Mouse (Mus musculus) inflammation-experienced regulatory T-cells, adult 16 weeks (primary cell): ENCODE data around the gene Parp1. TPM values are rescaled to one million over a fixed set of nuclear protein-coding genes. Genes with fewer than 3 reads are reported as not detected.

Experiments used
- polyA plus RNA-seq: library from polyadenylated mRNA; unstranded; fragments of 100-300 nt; shearing (Covaris generic); gene quantifications from one replicate; pipeline ENCODE4 v1.2.1, GENCODE M21; 2017

Gene Parp1
- 98.6 TPM for polyA plus RNA-seq

GRCm38 (mm10) chr1:180568761-180569452, at the start of gene Parp1:
Gene Parp1 (plus strand): TSS chr1:180568924.

GRCm38 (mm10) chr1:180641137-180641517, 72.4 kb downstream of the Parp1 start, which contains the start of gene Lin9:
Gene Lin9 (plus strand): TSS chr1:180641150.

Other genes starting within 250 kb of the Parp1 start
- gene Itpkb, start 238.4 kb upstream of the Parp1 start, polyA plus RNA-seq: 58.2 TPM
- gene Stum, start 85.4 kb upstream of the Parp1 start, polyA plus RNA-seq: not detected
- gene Lin9, start 72.2 kb downstream of the Parp1 start, polyA plus RNA-seq: 24.5 TPM
- gene Mixl1, start 128.1 kb downstream of the Parp1 start, polyA plus RNA-seq: not detected
- 13.6 TPM for gene Acbd3, start 157.1 kb downstream of the Parp1 start, polyA plus RNA-seq
- 1,148 TPM for gene H3f3a, start 245.0 kb downstream of the Parp1 start, polyA plus RNA-seq